Mouse (Mus musculus): Measurements from ENCODE around the gene Gm14548. TPM values are rescaled to one million over a fixed set of nuclear protein-coding genes. Genes with fewer than 3 reads are reported as not detected.
"Not testable (repeated sequence)": the region's sequence is repeated elsewhere in the genome, so short reads cannot be mapped to it uniquely, and the experiment has no call there.

Gene Gm14548
- under 1 TPM; 0.28 to 0.49 TPM for total RNA-seq (2021)
- 0.36 and 0.74 TPM in 2 replicates for polyA plus RNA-seq (2012; rRNA removed)
- long read RNA-seq: 0 reads

- DNase-seq: not testable (repeated sequence)
Observed at GRCm38 (mm10) chr7:3898036-3898590, at the start of gene Gm14548. TSS of gene Gm14548 (minus strand) at chr7:3898120.

- DNase-seq: no peak
Observed at GRCm38 (mm10) chr7:3946117-3946516, 48.2 kb upstream of the Gm14548 start.

- DNase-seq: no peak
Observed at GRCm38 (mm10) chr7:3940915-3941314, 43.0 kb upstream of the Gm14548 start.

GRCm38 (mm10) chr7:3939866-3940525 lies 42.1 kb upstream of the Gm14548 start:
- no peak for DNase-seq

- DNase-seq: not testable (repeated sequence)
Observed at GRCm38 (mm10) chr7:3935473-3935872, 37.6 kb upstream of the Gm14548 start.

GRCm38 (mm10) chr7:3915387-3915786 lies 17.5 kb upstream of the Gm14548 start, which contains the start of gene Lilra6:
TSS of gene Lilra6 (minus strand) at chr7:3915503.
- not testable (repeated sequence) for DNase-seq

GRCm38 (mm10) chr7:3903704-3904103 lies 5.8 kb upstream of the Gm14548 start:
- no peak for DNase-seq

GRCm38 (mm10) chr7:3875032-3875431 lies 22.9 kb downstream of the Gm14548 start:
- DNase-seq: not testable (repeated sequence)

- DNase-seq: not testable (repeated sequence)
Observed at GRCm38 (mm10) chr7:3844951-3845350, 53.0 kb downstream of the Gm14548 start, which contains the start of gene Pira2. TSS of gene Pira2 (minus strand) at chr7:3845051.

GRCm38 (mm10) chr7:3837854-3838253 lies 60.1 kb downstream of the Gm14548 start:
- not testable (repeated sequence) for DNase-seq

Other genes with a start within 250 kb of the Gm14548 start
- 10 to 100 TPM; 13.2 to 14.4 TPM for gene Leng1, start 232.3 kb downstream of the Gm14548 start, total RNA-seq (2021)
- 2.9 and 3.1 TPM in 2 replicates for gene Leng1, start 232.3 kb downstream of the Gm14548 start, polyA plus RNA-seq (2012; rRNA removed)
- gene Tmc4, start 220.6 kb downstream of the Gm14548 start, total RNA-seq (2021): 10 to 100 TPM in 1 of 2 experiments, 1 to 10 TPM in 1; 9.3 to 12.5 TPM
- 14.9 and 18.2 TPM in 2 replicates for gene Tmc4, start 220.6 kb downstream of the Gm14548 start, polyA plus RNA-seq (2012; rRNA removed)
- 100 to 1,000 TPM in 1 of 2 experiments, 10 to 100 TPM in 1; 80.4 to 106 TPM for gene Tsen34, start 205.3 kb downstream of the Gm14548 start, total RNA-seq (2021)
- gene Tsen34, start 205.3 kb downstream of the Gm14548 start, polyA plus RNA-seq (2012; rRNA removed): 240 and 250 TPM in 2 replicates
- 10 to 100 TPM; 65.4 to 74.4 TPM for gene Mboat7, start 204.6 kb downstream of the Gm14548 start, total RNA-seq (2021)
- gene Mboat7, start 204.6 kb downstream of the Gm14548 start, polyA plus RNA-seq (2012; rRNA removed): 102 and 133 TPM in 2 replicates
- 100 to 1,000 TPM; 768 to 988 TPM for gene Rps9, start 194.1 kb downstream of the Gm14548 start, total RNA-seq (2021)
- 285 and 318 TPM in 2 replicates for gene Rps9, start 194.1 kb downstream of the Gm14548 start, polyA plus RNA-seq (2012; rRNA removed)
- gene Pirb, start 177.7 kb downstream of the Gm14548 start, total RNA-seq (2021): 1 to 10 TPM; 2.4 to 3.2 TPM
- 5.6 and 7.3 TPM in 2 replicates for gene Pirb, start 177.7 kb downstream of the Gm14548 start, polyA plus RNA-seq (2012; rRNA removed)
- under 1 TPM; 0.40 to 0.41 TPM for gene Gm15448, start 72.4 kb downstream of the Gm14548 start, total RNA-seq (2021)
- 0.19 TPM in 1 of 2 replicates, not detected in the other for gene Gm15448, start 72.4 kb downstream of the Gm14548 start, polyA plus RNA-seq (2012; rRNA removed)
- under 1 TPM; 0.17 to 0.55 TPM for gene Pira2, start 53.1 kb downstream of the Gm14548 start, total RNA-seq (2021)
- 0.30 and 0.44 TPM in 2 replicates for gene Pira2, start 53.1 kb downstream of the Gm14548 start, polyA plus RNA-seq (2012; rRNA removed)
- gene Lilra6, start 17.4 kb upstream of the Gm14548 start, total RNA-seq (2021): under 1 TPM; 0.38 to 0.49 TPM
- 0.24 and 0.33 TPM in 2 replicates for gene Lilra6, start 17.4 kb upstream of the Gm14548 start, polyA plus RNA-seq (2012; rRNA removed)
- 1 to 10 TPM; 2.1 to 4.6 TPM for gene Lair1, start 165.1 kb upstream of the Gm14548 start, total RNA-seq (2021)
- 3.0 and 3.8 TPM in 2 replicates for gene Lair1, start 165.1 kb upstream of the Gm14548 start, polyA plus RNA-seq (2012; rRNA removed)
- gene Ttyh1, start 221.3 kb upstream of the Gm14548 start, total RNA-seq (2021): 1 to 10 TPM; 1.5 to 3.4 TPM
- 13.3 and 24.3 TPM in 2 replicates for gene Ttyh1, start 221.3 kb upstream of the Gm14548 start, polyA plus RNA-seq (2012; rRNA removed)
- gene Leng8, start 238.9 kb upstream of the Gm14548 start, total RNA-seq (2021): 100 to 1,000 TPM in 1 of 2 experiments, 10 to 100 TPM in 1; 80.7 to 112 TPM
- 446 and 516 TPM in 2 replicates for gene Leng8, start 238.9 kb upstream of the Gm14548 start, polyA plus RNA-seq (2012; rRNA removed)

All from adrenal gland, adult 2 months (tissue).